Mouse (Mus musculus) spleen, postnatal 36 days (tissue): ENCODE measurements around the gene Fh1.

Experiments used
- DNase-seq, 2 experiments: peaks; one replicate each; pipeline ENCODE4 v3.0.0; 2022; ENCODE audit warnings: low spot score in 2 of 2, mixed read lengths in 1 of 2

Fh1 gene

DNA sequence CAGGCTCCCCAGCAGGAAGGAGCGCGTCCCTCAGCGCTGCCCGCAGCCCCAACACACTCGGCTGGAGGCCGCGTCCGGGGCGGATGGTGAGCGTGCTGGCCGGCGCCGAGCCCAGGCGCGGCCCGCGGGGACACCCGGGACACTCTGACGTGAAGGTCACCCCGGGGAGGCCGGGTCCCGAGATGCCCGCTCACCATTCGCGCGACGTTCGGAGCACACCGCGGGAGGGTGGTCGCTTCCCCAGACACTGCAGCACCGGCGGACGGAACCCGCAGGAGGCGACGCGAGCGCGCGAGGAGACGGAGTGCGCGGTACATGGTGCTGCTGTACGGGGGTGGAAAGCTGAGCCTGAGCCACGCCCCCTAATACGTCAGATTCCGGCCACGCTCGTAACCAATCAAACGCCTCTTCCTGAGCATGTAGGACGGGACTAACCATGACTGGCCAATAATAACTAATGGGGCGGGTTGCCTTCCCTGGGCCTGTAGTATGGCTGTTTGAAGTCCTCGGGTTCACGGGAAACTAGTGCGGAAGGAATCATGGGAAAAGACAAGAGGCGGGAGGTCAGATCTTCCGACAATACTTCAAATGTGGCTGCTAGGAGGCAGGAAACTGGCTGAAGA is at the start of gene Fh1:
Gene Fh1, minus strand, starts transcription at position 379 of the 623 bp plus-strand sequence.
- DNase-seq: peak; percentile 96 to 97

- no peak for DNase-seq
Measured at GRCm38 (mm10) chr1:175675116-175675515, 49.7 kb upstream of the Fh1 start.

DNA sequence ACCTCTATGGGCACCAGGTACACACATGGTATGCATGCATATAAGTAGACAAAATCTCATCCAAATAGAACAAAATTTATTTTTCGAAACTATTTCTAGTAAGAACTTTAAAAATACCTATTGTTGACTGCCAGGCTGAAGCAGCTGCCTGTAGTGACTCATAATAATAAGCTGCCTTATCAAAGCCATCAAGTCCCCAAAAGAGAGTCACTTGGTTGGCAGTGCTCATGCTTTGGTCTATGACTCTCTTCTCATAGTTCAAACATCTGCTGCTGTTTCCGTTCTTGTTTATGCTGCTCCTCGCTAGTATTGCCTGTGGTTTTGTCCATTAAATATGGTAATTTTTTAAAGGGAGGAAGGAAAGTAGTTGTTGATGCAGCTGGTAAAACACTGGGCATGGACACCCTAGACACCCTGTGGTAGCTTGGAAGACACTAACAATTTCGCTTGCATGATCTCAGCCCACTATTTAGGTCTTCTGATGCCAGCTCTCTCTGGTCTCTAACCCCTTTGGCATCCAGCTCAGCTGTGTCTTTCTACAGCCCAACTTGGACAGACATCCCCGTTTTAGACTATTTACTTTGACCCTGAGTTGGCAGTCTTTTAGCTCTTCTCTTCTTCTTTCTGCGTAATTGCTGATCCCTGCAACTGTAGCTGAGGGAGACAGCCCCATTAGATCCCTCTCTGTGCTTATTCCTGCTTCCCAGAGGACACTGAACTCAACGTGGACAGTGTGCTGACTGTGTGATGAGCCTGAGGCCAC is 48.3 kb upstream of the Fh1 start:
- no peak for DNase-seq

DNA sequence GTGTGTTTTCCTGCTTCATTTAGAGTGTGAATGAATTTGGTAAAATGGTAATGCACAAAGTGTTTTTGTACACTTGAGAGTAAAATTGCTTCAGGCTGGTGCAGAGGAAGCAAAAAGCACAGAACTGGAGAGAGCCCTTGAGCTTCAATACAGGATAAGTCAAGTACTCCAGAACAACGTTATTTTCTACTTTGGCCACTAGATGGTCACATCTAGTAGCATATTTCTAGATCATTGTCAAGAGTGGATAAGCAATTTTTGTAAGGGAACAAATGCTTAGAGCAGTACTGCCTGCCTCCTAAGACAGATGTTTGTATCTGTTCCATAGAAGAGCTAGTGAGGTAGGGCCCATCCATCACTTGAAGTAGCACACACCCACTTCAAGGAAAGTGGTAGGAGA is 46.2 kb upstream of the Fh1 start:
- DNase-seq: no peak

GRCm38 (mm10) chr1:175670042-175670441 is 44.6 kb upstream of the Fh1 start:
- no peak for DNase-seq

DNA sequence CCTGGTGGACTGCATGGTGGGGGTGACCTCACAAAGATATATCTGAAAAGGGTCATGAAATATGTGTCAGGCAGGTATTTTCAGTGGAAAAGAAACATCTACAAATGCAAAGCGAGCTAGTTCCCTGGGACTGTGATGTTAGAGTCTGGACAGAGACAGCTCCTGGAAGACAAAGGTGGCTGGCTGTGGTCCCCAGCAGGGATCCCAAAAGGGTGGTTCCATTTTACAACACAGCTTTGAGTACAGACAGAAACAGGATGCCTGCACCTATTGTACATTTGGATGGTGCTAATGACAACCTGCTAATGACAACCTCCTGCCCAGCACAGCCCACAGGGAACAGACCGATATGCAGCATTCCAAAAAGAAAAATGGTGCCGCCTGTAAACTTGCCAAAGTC is 44.0 kb upstream of the Fh1 start:
- no peak for DNase-seq

GRCm38 (mm10) chr1:175668666-175669405 is 43.4 kb upstream of the Fh1 start:
- peak; percentile 56 to 58 for DNase-seq

- DNase-seq: peak; percentile 67 to 75
Measured at GRCm38 (mm10) chr1:175659900-175660299, 34.5 kb upstream of the Fh1 start.

- DNase-seq: no peak
Measured at GRCm38 (mm10) chr1:175648615-175649014, 23.2 kb upstream of the Fh1 start.

GRCm38 (mm10) chr1:175646952-175647351 is 21.5 kb upstream of the Fh1 start:
- DNase-seq: no peak

DNA sequence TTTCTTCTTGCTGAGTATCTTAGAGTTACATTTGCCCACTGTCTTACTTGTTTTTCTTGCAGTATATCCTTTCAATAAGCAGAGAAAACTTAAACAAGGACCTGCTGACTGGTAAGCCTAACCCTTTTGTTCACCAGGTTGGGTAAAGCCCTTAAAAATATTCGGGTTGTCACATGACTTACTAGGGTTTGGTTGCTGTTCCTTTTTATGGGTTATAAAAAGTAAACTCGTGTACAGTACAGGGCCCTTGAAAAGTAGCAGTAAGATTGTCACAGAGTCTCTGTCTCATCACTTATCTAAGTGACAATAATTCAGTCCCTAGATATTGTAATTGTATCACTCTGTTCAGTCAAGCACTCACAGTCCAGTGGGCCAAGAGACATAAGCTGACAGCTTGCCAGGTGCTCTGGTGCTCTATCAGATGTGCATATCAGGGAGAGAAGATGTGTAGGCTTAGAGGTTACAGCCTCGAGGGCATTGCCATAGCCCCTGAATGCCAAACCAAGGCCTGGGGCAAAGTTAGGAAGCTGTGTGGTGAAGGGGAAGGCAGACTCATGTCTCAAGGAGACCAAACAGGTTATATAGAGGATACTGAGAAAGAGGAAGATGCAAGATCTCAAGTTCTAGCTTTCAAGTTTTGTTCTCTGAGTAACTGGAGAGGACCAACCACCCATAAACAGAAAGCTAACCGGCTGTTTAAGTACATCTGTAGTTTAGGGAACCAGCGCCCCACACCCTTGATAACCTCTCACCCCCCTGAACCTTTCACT is 18.2 kb upstream of the Fh1 start:
- DNase-seq: peak; percentile 72 to 75

DNA sequence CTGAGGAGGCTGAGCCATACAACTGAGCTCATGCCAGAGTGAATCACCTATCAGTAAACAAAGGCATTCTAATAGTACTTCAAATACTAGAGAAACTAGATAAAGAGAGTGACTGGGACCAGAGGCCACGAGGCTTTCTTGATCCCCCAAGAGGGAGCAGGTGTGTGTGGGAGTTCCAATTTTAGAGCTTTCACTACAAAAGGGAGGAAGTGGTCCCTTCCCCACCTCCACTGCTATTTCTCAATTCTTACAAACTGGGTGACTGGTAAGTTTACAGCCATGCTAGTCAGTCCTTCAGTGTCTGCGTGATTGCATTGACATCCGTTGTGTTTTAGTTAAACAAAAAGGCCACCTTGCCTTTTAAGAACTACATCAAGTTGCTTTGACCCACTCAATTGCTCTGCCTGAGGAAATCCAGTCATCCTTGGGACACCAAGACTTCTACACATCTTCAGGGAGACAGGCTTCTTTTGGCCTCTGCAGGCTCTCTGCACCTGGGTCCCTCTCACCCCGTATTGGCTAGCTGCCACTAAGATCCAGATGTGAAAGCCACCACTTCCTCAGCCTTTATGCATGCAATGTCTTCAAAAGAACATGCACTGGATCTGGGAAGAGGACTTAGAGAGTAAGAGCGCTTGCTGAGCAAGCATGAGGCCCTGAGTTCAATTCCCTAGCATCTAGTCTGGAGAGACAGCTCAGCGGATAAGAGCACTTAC is 15.2 kb upstream of the Fh1 start:
- peak; percentile 56 to 65 for DNase-seq

- no peak for DNase-seq
Measured at GRCm38 (mm10) chr1:175639072-175639471, 13.6 kb upstream of the Fh1 start.

GRCm38 (mm10) chr1:175637677-175638076 is 12.2 kb upstream of the Fh1 start:
- DNase-seq: peak; percentile 70 to 74

- no peak for DNase-seq
Measured at GRCm38 (mm10) chr1:175632470-175632869, 7.0 kb upstream of the Fh1 start.

GRCm38 (mm10) chr1:175631721-175632221 is 6.3 kb upstream of the Fh1 start:
- DNase-seq: peak; percentile 40 to 73

- no peak for DNase-seq
Measured at GRCm38 (mm10) chr1:175631080-175631479, 5.6 kb upstream of the Fh1 start.

GRCm38 (mm10) chr1:175630345-175630744 is 4.9 kb upstream of the Fh1 start:
- DNase-seq: no peak

- DNase-seq: no peak
Measured at GRCm38 (mm10) chr1:175629248-175629647, 3.8 kb upstream of the Fh1 start.

DNA sequence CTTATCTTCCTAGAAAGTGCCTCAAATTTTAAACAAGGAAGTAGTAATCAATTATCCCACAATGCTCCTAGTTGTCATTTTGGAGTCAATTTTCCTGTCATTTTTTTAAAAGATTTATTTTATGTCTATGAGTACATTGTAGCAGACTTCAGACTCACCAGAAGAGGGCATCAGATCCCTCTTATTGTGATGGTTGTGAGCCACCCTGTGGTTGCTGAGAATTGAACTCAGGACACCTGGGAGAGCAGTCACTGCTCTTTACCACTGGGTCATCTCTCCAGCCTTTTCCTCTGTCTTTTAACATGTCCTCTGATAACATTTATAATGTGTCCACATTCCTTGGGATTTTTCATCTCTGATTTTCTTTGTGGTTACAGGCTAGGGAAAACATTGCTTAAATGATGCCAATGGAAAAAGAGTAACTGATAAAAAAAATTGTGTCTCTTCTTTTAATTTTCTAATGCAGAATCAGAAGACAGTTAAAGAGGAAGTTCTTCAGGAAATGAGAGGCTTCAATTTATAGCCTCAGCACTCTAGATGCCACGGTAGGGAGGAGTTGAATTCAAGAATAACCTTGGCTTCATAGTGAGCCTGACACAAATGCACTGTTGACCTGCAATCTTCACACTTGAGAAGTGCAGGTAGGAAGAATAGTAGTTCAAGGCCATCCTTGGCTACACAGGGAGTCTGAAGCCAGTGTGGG is 706 bp upstream of the Fh1 start:
- DNase-seq: peak; percentile 58 to 67
